Mouse (Mus musculus) skeletal muscle tissue, adult 2 months (tissue): ENCODE results near the gene Stk40.

Experiments used
- DNase-seq: peaks from one replicate; pipeline ENCODE4 v3.0.0-alpha.2; 2012; ENCODE audit warnings: low read depth, low spot score

The Stk40 gene

GRCm38 (mm10) chr4:126120506-126120905 is 16.7 kb downstream of the Stk40 start:
- DNase-seq: no peak

- DNase-seq: no peak
Observed at GRCm38 (mm10) chr4:126123309-126124040, 19.7 kb downstream of the Stk40 start.

GRCm38 (mm10) chr4:126130502-126130901 is 26.7 kb downstream of the Stk40 start:
- no peak for DNase-seq

- peak; percentile 64 for DNase-seq
Observed at GRCm38 (mm10) chr4:126131290-126132121, 27.7 kb downstream of the Stk40 start.

GRCm38 (mm10) chr4:126132636-126133264 is 29.0 kb downstream of the Stk40 start:
- DNase-seq: no peak

GRCm38 (mm10) chr4:126134236-126134635 is 30.5 kb downstream of the Stk40 start:
- no peak for DNase-seq

- no peak for DNase-seq
Observed at GRCm38 (mm10) chr4:126134639-126135038, 30.9 kb downstream of the Stk40 start.

GRCm38 (mm10) chr4:126137773-126138172 is 34.0 kb downstream of the Stk40 start:
- no peak for DNase-seq

GRCm38 (mm10) chr4:126141021-126141420 is 37.3 kb downstream of the Stk40 start:
- no peak for DNase-seq

- no peak for DNase-seq
Observed at GRCm38 (mm10) chr4:126145396-126145795, 41.6 kb downstream of the Stk40 start.

- DNase-seq: no peak
Observed at GRCm38 (mm10) chr4:126146974-126147532, 43.3 kb downstream of the Stk40 start.

- DNase-seq: peak; percentile 39
Observed at GRCm38 (mm10) chr4:126147533-126148160, 43.9 kb downstream of the Stk40 start, which contains the start of gene Eva1b. Gene Eva1b (plus strand): TSS chr4:126147744.

GRCm38 (mm10) chr4:126148161-126148961 is 44.6 kb downstream of the Stk40 start:
- DNase-seq: peak; percentile 62

GRCm38 (mm10) chr4:126149041-126149676 is 45.4 kb downstream of the Stk40 start:
- no peak for DNase-seq

- no peak for DNase-seq
Observed at GRCm38 (mm10) chr4:126149798-126150197, 46.0 kb downstream of the Stk40 start.

- peak; percentile 83 for DNase-seq
Observed at GRCm38 (mm10) chr4:126150297-126150948, 46.7 kb downstream of the Stk40 start.

- no peak for DNase-seq
Observed at GRCm38 (mm10) chr4:126150949-126151320, 47.2 kb downstream of the Stk40 start.

GRCm38 (mm10) chr4:126151701-126152440 is 48.1 kb downstream of the Stk40 start:
- DNase-seq: no peak

- DNase-seq: no peak
Observed at GRCm38 (mm10) chr4:126152864-126153263, 49.1 kb downstream of the Stk40 start.
